Mouse (Mus musculus): ENCODE data around the gene Taf10. TPM values are rescaled to one million over a fixed set of nuclear protein-coding genes. Genes with fewer than 3 reads are reported as not detected.
"Not testable (repeated sequence)": the region's sequence is repeated elsewhere in the genome, so short reads cannot be mapped to it uniquely, and the experiment has no call there.

The Taf10 gene
- polyA plus RNA-seq, 1 experiment from 2014 or later, result 175 TPM

- H3K4me2 ChIP-seq (replicated peaks; ENCODE audit: low read depth, low read length), result peak within 1 kb of the TSS; percentile 61
- H3K9ac ChIP-seq (ENCODE audit: low read depth, low read length), result peak within 1 kb of the TSS; percentile 90
- peak within 1 kb of the TSS; percentile 66 for H3K27ac ChIP-seq (ENCODE audit: low read depth, low read length)
- no peaks in the 10 kb centered on the region for H3K9me3 ChIP-seq (ENCODE audit: control insufficient read depth, low read length)
- H3K27me3 ChIP-seq (ENCODE audit: control insufficient read depth, insufficient read depth, low read length), result no peaks in the 10 kb centered on the region
- WGBS, result under 1% methylated on average over 57 of the region's 62 CpGs
- ATAC-seq (ENCODE audit: low FRiP score), result peak; percentile 98
- peaks cover 4% of the 10 kb centered on the region; the same call in 1 of the 2 replicates for H3K4me1 ChIP-seq (replicated peaks; ENCODE audit: control insufficient read depth, insufficient read depth, low read length)
- DNase-seq (ENCODE audit: low spot score), result peak; percentile 87
- H3K36me3 ChIP-seq (ENCODE audit: control insufficient read depth, insufficient read depth, low read length), result peaks cover 2% of the 10 kb centered on the region; the same call in 1 of the 2 replicates
- peak within 1 kb of the TSS; percentile 73 for H3K4me3 ChIP-seq (ENCODE audit: low read depth, low read length)
These were observed 7.8 kb downstream of the Taf10 start, which contains the start of gene Ilk for GRCm38 (mm10) chr7:105736264-105736901. Ilk (plus strand) TSS chr7:105736592.

GRCm38 (mm10) chr7:105735464-105735863 lies 8.7 kb downstream of the Taf10 start:
- Histone ChIP-seq H3K9ac (ENCODE audit: low read depth, low read length) (peak overlapping the region; percentile 90), H3K4me2 (replicated peaks; ENCODE audit: low read depth, low read length) (peak overlapping the region; percentile 61), H3K4me3 (ENCODE audit: low read depth, low read length) (peak overlapping the region; percentile 73)
- H3K36me3 ChIP-seq (ENCODE audit: control insufficient read depth, insufficient read depth, low read length); H3K27ac ChIP-seq (ENCODE audit: low read depth, low read length); H3K4me1 ChIP-seq (replicated peaks; ENCODE audit: control insufficient read depth, insufficient read depth, low read length); ATAC-seq (ENCODE audit: low FRiP score); DNase-seq (ENCODE audit: low spot score); H3K27me3 ChIP-seq (ENCODE audit: control insufficient read depth, insufficient read depth, low read length); H3K9me3 ChIP-seq (ENCODE audit: control insufficient read depth, low read length): not testable (repeated sequence)
- 62% methylated on average over 4 of the region's 4 CpGs for WGBS

- H3K36me3 ChIP-seq (ENCODE audit: control insufficient read depth, insufficient read depth, low read length), result peaks cover 2% of the 10 kb centered on the region; the same call in 1 of the 2 replicates
- no peak overlapping the region for H3K4me3 ChIP-seq (ENCODE audit: low read depth, low read length)
- no peaks in the 10 kb centered on the region for H3K27me3 ChIP-seq (ENCODE audit: control insufficient read depth, insufficient read depth, low read length)
- 90% methylated on average over 8 of the region's 8 CpGs for WGBS
- DNase-seq (ENCODE audit: low spot score) (no peak), ATAC-seq (ENCODE audit: low FRiP score) (no peak)
- peaks cover 4% of the 10 kb centered on the region; the same call in 1 of the 2 replicates for H3K4me1 ChIP-seq (replicated peaks; ENCODE audit: control insufficient read depth, insufficient read depth, low read length)
- H3K4me2 ChIP-seq (replicated peaks; ENCODE audit: low read depth, low read length), result no peak overlapping the region
- no peaks in the 10 kb centered on the region for H3K9me3 ChIP-seq (ENCODE audit: control insufficient read depth, low read length)
- H3K9ac ChIP-seq (ENCODE audit: low read depth, low read length), result no peak overlapping the region
- no peak overlapping the region for H3K27ac ChIP-seq (ENCODE audit: low read depth, low read length)
These were observed 9.3 kb downstream of the Taf10 start for GRCm38 (mm10) chr7:105734826-105735225.

- peaks cover 2% of the 10 kb centered on the region; the same call in 1 of the 2 replicates for H3K36me3 ChIP-seq (ENCODE audit: control insufficient read depth, insufficient read depth, low read length)
- no peak overlapping the region for H3K27ac ChIP-seq (ENCODE audit: low read depth, low read length)
- no peak overlapping the region for H3K4me2 ChIP-seq (replicated peaks; ENCODE audit: low read depth, low read length)
- DNase-seq (ENCODE audit: low spot score) (no peak), ATAC-seq (ENCODE audit: low FRiP score) (no peak)
- no peaks in the 10 kb centered on the region for H3K9me3 ChIP-seq (ENCODE audit: control insufficient read depth, low read length)
- 97% methylated on average over 11 of the region's 11 CpGs for WGBS
- H3K4me3 ChIP-seq (ENCODE audit: low read depth, low read length), result no peak overlapping the region
- H3K9ac ChIP-seq (ENCODE audit: low read depth, low read length), result no peak overlapping the region
- H3K4me1 ChIP-seq (replicated peaks; ENCODE audit: control insufficient read depth, insufficient read depth, low read length), result peaks cover 4% of the 10 kb centered on the region; the same call in 1 of the 2 replicates
- H3K27me3 ChIP-seq (ENCODE audit: control insufficient read depth, insufficient read depth, low read length), result no peaks in the 10 kb centered on the region
These were observed 10.3 kb downstream of the Taf10 start for GRCm38 (mm10) chr7:105733836-105734235.

GRCm38 (mm10) chr7:105728701-105729428 lies 15.3 kb downstream of the Taf10 start:
- 0 out of 2 replicates have a peak, but pooled peaks have one; percentile 8 for ATAC-seq (ENCODE audit: low FRiP score)

GRCm38 (mm10) chr7:105726980-105727325 lies 17.2 kb downstream of the Taf10 start:
- ATAC-seq (ENCODE audit: low FRiP score), result no peak

More at GRCm38 (mm10) chr7:105728701-105729428, 15.3 kb downstream of the Taf10 start:
- no peak overlapping the region for H3K9ac ChIP-seq (ENCODE audit: low read depth, low read length)
- no peak overlapping the region for H3K4me3 ChIP-seq (ENCODE audit: low read depth, low read length)
- no peaks in the 10 kb centered on the region for H3K4me1 ChIP-seq (replicated peaks; ENCODE audit: control insufficient read depth, insufficient read depth, low read length)
- 60% methylated on average over 6 of the region's 6 CpGs for WGBS
- H3K36me3 ChIP-seq (ENCODE audit: control insufficient read depth, insufficient read depth, low read length), result peaks cover 2% of the 10 kb centered on the region; the same call in 1 of the 2 replicates
- no peak overlapping the region for H3K4me2 ChIP-seq (replicated peaks; ENCODE audit: low read depth, low read length)
- no peak for DNase-seq (ENCODE audit: low spot score)
- H3K27me3 ChIP-seq (ENCODE audit: control insufficient read depth, insufficient read depth, low read length), result no peaks in the 10 kb centered on the region
- H3K27ac ChIP-seq (ENCODE audit: low read depth, low read length), result no peak overlapping the region
- no peaks in the 10 kb centered on the region for H3K9me3 ChIP-seq (ENCODE audit: control insufficient read depth, low read length)

GRCm38 (mm10) chr7:105726144-105726979 lies 17.8 kb downstream of the Taf10 start:
- no peak overlapping the region for H3K27ac ChIP-seq (ENCODE audit: low read depth, low read length)
- WGBS, result 78% methylated on average over 4 of the region's 4 CpGs

More at GRCm38 (mm10) chr7:105726980-105727325, 17.2 kb downstream of the Taf10 start:
- WGBS, result 97% methylated on average over 4 of the region's 4 CpGs
- Histone ChIP-seq H3K9ac (ENCODE audit: low read depth, low read length) (no peak overlapping the region), H3K27me3 (ENCODE audit: control insufficient read depth, insufficient read depth, low read length) (no peaks in the 10 kb centered on the region), H3K36me3 (ENCODE audit: control insufficient read depth, insufficient read depth, low read length) (no peaks in the 10 kb centered on the region), H3K27ac (ENCODE audit: low read depth, low read length) (no peak overlapping the region), H3K9me3 (ENCODE audit: control insufficient read depth, low read length) (no peaks in the 10 kb centered on the region), H3K4me3 (ENCODE audit: low read depth, low read length) (no peak overlapping the region), H3K4me1 (replicated peaks; ENCODE audit: control insufficient read depth, insufficient read depth, low read length) (no peaks in the 10 kb centered on the region), H3K4me2 (replicated peaks; ENCODE audit: low read depth, low read length) (no peak overlapping the region)
- DNase-seq (ENCODE audit: low spot score), result no peak

GRCm38 (mm10) chr7:105721916-105722315 lies 22.2 kb downstream of the Taf10 start:
- 81% methylated on average over 2 of the region's 2 CpGs for WGBS
- DNase-seq (ENCODE audit: low spot score), result no peak
- H3K36me3 ChIP-seq (ENCODE audit: control insufficient read depth, insufficient read depth, low read length), result no peaks in the 10 kb centered on the region
- no peak overlapping the region for H3K27ac ChIP-seq (ENCODE audit: low read depth, low read length)
- H3K4me2 ChIP-seq (replicated peaks; ENCODE audit: low read depth, low read length), result no peak overlapping the region
- no peaks in the 10 kb centered on the region for H3K27me3 ChIP-seq (ENCODE audit: control insufficient read depth, insufficient read depth, low read length)
- ATAC-seq (ENCODE audit: low FRiP score), result no peak
- no peak overlapping the region for H3K9ac ChIP-seq (ENCODE audit: low read depth, low read length)
- no peak overlapping the region for H3K4me3 ChIP-seq (ENCODE audit: low read depth, low read length)
- H3K9me3 ChIP-seq (ENCODE audit: control insufficient read depth, low read length), result no peaks in the 10 kb centered on the region
- H3K4me1 ChIP-seq (replicated peaks; ENCODE audit: control insufficient read depth, insufficient read depth, low read length), result no peaks in the 10 kb centered on the region

More at GRCm38 (mm10) chr7:105726144-105726979, 17.8 kb downstream of the Taf10 start:
- ATAC-seq (ENCODE audit: low FRiP score), result peak; percentile 78
- no peaks in the 10 kb centered on the region for H3K27me3 ChIP-seq (ENCODE audit: control insufficient read depth, insufficient read depth, low read length)
- H3K4me3 ChIP-seq (ENCODE audit: low read depth, low read length), result no peak overlapping the region
- no peak overlapping the region for H3K9ac ChIP-seq (ENCODE audit: low read depth, low read length)
- DNase-seq (ENCODE audit: low spot score), result peak; percentile 67
- no peaks in the 10 kb centered on the region for H3K4me1 ChIP-seq (replicated peaks; ENCODE audit: control insufficient read depth, insufficient read depth, low read length)
- no peaks in the 10 kb centered on the region for H3K36me3 ChIP-seq (ENCODE audit: control insufficient read depth, insufficient read depth, low read length)
- no peak overlapping the region for H3K4me2 ChIP-seq (replicated peaks; ENCODE audit: low read depth, low read length)
- H3K9me3 ChIP-seq (ENCODE audit: control insufficient read depth, low read length), result no peaks in the 10 kb centered on the region
